Mouse (Mus musculus) kidney, adult 18-20 months (tissue): ENCODE measurements around the gene St6galnac4.
A peak's percentile ranks its signal among the peaks of the same experiment; 100 is the strongest.

Source experiments
- DNase-seq: peaks from one replicate; pipeline ENCODE4 v3.0.0; 2021

Gene St6galnac4

GRCm38 (mm10) chr2:32629276-32629976, 42.5 kb downstream of the St6galnac4 start:
- peak; percentile 59 for DNase-seq

GRCm38 (mm10) chr2:32630036-32630435, 43.1 kb downstream of the St6galnac4 start:
- DNase-seq = no peak

GRCm38 (mm10) chr2:32631046-32631445, 44.2 kb downstream of the St6galnac4 start:
- no peak for DNase-seq

- peak; percentile 82 for DNase-seq
These were observed 45.0 kb downstream of the St6galnac4 start for GRCm38 (mm10) chr2:32631737-32632394.

GRCm38 (mm10) chr2:32633660-32634059, 46.8 kb downstream of the St6galnac4 start:
- DNase-seq = peak; percentile 42

- DNase-seq = no peak
These were observed 47.6 kb downstream of the St6galnac4 start for GRCm38 (mm10) chr2:32634277-32635105.

- no peak for DNase-seq
These were observed 49.7 kb downstream of the St6galnac4 start for GRCm38 (mm10) chr2:32636617-32637016.

- DNase-seq = peak; percentile 66
These were observed 50.9 kb downstream of the St6galnac4 start for GRCm38 (mm10) chr2:32637778-32638281.

GRCm38 (mm10) chr2:32639632-32640031, 52.7 kb downstream of the St6galnac4 start:
- no peak for DNase-seq

GRCm38 (mm10) chr2:32640550-32641051, 53.7 kb downstream of the St6galnac4 start:
- no peak for DNase-seq

- DNase-seq = no peak
These were observed 54.9 kb downstream of the St6galnac4 start for GRCm38 (mm10) chr2:32641810-32642209.

- no peak for DNase-seq
These were observed 55.9 kb downstream of the St6galnac4 start for GRCm38 (mm10) chr2:32642813-32643212.

- no peak for DNase-seq
These were observed 57.2 kb downstream of the St6galnac4 start for GRCm38 (mm10) chr2:32644083-32644482.

- DNase-seq = no peak
These were observed 58.0 kb downstream of the St6galnac4 start for GRCm38 (mm10) chr2:32644799-32645475.

- no peak for DNase-seq
These were observed 58.8 kb downstream of the St6galnac4 start for GRCm38 (mm10) chr2:32645647-32646046.

GRCm38 (mm10) chr2:32646379-32647056, 59.6 kb downstream of the St6galnac4 start, which contains the start of gene Eng:
Gene Eng (plus strand): TSS chr2:32646595.
- DNase-seq = peak; percentile 80

GRCm38 (mm10) chr2:32647366-32647765, 60.5 kb downstream of the St6galnac4 start:
- no peak for DNase-seq
